Mouse (Mus musculus) adrenal gland, postnatal 25 days (tissue): ENCODE measurements around the gene Mob4. TPM values are rescaled to one million over a fixed set of nuclear protein-coding genes. Genes with fewer than 3 reads are reported as not detected.
A peak's percentile ranks its signal among the peaks of the same experiment; 100 is the strongest.
"Not testable (repeated sequence)": the region's sequence is repeated elsewhere in the genome, so short reads cannot be mapped to it uniquely, and the experiment has no call there.

ENCODE experiments used
- DNase-seq: peaks from one replicate; pipeline ENCODE4 v3.0.0; 2021; ENCODE audit warnings: mixed read lengths
- long read RNA-seq: library from polyadenylated mRNA; stranded (forward); transcript quantifications from one replicate; pipeline ENCODE4 v2.0.0, GENCODE M21; 2021
- total RNA-seq: library from RNA; stranded (reverse); gene quantifications from 2 replicates; pipeline ENCODE4 v1.2.3, GENCODE M21; 2021

The Mob4 gene
- total RNA-seq: 227 and 289 TPM in 2 replicates
- long read RNA-seq, transcript Mob4-205 (8 exons, 2,840 nt): major isoform, 153 of 178 reads
- long read RNA-seq, partial matches to known transcripts: 2 of 178 reads
- long read RNA-seq, other reads (novel, unspliced or antisense): 20 of 178 reads

GRCm38 (mm10) chr1:55130943-55131401, at the start of gene Mob4:
Gene Mob4 (plus strand): TSS chr1:55131231.
- DNase-seq: peak; percentile 96

GRCm38 (mm10) chr1:55082106-55082505, 48.9 kb upstream of the Mob4 start:
- DNase-seq: no peak

GRCm38 (mm10) chr1:55085781-55086366, 45.2 kb upstream of the Mob4 start:
- DNase-seq: no peak

DNA sequence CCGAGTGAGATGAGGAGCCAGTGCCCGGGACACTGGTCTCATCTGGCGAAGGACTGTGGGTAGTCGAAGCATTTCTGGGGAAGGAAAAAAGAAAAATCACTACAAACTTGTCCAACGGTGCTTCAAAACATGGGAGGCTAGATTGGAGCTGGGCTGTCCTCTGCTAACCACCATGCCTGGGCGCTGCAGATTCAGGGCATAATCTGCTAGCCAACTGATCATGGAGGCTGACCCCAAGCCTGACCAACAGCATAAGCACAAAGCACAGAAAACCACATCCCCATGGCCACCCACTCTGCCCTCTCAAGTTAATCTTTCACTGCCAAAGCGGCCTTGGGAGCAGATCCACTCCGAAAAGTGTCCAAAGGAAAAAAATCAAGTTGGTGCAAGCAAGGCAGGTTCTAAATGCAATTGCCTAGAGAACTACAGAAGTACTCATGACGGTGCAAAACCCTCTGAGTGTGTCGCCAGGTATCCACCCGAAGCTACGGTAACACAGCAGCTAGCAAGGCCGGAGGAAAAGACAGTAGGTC, 44.1 kb upstream of the Mob4 start:
- peak; percentile 30 for DNase-seq

DNA sequence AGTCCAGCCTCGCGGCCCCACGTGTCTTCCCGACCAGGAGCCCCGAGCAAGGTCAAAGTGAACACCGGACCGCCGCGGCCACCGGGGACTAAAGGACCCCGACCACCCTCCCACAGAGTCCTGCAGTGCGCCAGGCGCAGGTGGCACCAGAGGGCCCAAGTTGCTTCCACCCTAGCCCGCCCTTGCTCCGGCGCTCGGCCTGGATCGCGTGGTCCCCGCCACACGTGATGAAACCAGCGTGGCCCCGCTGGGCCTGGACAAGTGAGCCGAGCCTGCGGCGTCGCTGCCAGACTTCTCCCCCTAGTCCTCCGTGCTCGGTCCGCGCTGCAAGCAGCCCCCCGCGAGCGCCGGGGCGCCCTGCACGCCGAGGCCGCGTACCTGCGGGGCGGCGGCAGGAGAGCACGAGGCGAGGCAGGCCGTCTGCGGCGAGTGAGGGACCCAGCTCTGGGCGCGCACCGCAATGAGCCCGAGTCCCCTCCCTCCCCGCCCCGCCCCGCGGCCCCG, 43.6 kb upstream of the Mob4 start:
- no peak for DNase-seq

- peak; percentile 98 for DNase-seq
These were observed 43.0 kb upstream of the Mob4 start, which contains the start of the genes Hspe1 and Hspd1 for GRCm38 (mm10) chr1:55087932-55088610. Gene Hspe1 (plus strand): TSS chr1:55088132. Gene Hspd1 (minus strand): TSS chr1:55088243.

DNA sequence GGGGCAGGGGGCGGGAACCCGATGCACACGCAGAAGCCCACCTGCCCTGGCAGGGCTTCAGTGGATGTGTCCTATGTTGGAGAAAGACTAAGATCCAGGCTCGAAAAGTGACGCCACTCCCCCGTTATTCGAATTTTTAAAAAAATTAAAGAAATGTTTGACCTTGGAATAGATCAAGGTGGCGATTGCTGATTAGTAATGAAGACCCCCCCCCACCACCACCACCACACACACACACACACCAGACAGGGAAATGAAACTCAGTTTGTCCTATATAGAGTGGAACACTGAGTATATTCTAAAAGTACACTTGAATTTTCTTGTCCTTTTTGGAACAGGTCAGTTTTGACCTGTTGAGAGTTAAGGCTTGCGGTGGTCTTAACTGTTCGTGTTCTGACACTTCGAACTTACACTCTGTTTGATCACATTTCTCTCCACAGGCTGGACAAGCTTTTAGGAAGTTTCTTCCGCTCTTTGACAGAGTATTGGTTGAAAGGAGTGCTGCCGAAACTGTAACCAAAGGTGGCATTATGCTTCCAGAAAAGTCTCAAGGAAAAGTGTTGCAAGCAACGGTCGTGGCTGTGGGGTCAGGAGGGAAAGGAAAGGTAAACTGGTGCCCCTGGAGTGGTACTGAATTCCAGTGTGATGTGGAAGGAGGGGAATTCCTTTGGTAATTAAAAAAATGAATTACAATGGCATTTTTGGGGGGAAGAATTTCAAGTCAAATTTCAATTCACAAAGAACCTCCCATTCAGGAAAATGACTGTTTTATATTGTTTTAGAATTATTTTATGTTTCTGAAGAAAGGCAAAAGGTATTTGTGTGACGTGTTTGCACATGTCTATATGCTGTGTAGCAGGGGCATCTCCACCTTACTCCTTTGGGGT, 42.2 kb upstream of the Mob4 start:
- DNase-seq: no peak

- DNase-seq: no peak
These were observed 41.5 kb upstream of the Mob4 start for GRCm38 (mm10) chr1:55089498-55090064.

DNA sequence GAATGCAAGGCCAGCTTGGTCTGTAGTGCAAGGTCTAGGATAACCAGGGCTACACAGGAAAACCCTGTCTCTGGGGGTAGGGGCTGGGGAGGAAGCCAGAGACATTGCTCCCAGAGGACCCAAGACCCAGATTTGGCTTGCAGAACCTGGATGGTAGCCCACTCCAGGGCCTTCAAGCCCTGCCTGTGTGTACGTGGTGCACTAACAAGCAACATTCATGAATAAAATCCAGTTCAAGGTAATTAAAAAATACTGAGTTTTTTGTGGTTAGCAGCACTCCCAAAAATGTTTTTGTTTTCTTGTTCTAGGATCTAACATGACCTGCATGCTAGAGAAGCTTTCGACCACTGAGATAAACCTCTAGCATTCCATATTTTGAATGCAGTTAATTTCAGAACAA, 39.0 kb upstream of the Mob4 start:
- peak; percentile 38 for DNase-seq

- no peak for DNase-seq
These were observed 38.6 kb upstream of the Mob4 start for GRCm38 (mm10) chr1:55092469-55092868.

DNA sequence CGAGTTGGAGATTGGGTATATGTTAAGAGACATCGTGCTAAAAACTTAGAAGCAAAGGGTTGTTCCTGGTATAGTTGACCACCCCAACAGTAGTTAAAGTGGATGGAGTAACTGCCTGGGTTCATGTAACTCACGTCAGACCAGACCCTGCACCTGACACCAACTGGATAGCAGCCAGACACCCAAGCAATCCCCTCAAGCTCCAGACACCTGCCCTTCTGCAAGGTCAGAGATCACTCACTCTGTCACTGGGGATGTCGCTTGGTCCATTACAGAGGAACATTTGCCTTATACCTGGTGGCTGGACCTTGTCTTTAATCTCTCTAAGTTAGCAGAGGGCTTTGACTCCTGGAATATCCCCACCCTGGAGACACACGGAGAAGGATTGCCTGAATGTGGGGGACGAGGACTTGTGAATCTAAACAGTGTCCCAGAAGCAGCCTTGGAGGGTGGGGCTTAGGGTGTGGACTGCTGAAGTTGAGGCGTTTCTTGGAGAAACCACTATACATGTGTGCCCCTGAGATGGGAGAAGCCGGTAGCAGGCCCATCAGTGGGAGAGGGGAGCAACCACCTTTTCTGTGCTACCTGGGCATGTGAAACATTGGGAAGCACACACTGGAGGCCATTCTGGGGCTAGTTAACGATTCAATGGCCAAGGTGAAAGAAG, 24.0 kb upstream of the Mob4 start:
- no peak for DNase-seq

DNA sequence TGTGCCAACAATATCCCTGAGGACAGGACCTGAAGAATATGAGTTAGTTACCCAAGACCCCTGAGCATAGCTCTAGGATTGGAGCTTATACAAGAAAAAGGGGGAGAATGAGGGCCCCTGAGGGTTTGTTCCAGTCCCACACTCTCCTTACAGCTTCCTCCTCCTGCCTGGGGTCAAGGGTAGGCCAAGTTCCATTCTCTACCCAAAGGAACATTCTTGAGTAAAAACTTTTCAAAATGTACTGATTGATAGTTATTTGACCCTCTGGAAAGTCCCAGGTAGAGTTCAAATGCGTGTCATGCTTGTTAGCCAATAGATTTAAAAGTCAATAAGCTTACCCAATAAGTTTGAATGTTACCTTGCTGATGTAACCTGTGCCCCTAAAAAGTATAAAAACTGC, 23.4 kb upstream of the Mob4 start:
- no peak for DNase-seq

DNA sequence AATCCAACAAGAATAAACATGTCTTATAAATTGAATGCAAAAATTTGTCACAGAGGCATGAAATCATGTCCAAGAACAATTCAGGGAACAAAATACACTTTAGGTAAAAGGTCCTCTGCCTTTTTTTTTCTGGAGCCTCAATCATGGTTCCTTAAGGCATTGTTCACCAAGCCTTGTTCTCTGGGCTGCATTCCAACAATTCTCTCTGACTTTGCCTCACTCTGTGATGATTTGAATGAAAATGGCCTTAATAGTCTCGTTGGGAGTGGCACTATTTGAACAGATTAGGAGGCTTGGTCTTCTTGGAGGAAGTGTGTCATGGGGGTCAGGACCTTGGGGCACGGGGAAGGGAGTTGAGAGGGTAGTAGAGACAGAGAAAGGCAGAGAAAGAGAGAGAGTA, 22.6 kb upstream of the Mob4 start:
- no peak for DNase-seq

DNA sequence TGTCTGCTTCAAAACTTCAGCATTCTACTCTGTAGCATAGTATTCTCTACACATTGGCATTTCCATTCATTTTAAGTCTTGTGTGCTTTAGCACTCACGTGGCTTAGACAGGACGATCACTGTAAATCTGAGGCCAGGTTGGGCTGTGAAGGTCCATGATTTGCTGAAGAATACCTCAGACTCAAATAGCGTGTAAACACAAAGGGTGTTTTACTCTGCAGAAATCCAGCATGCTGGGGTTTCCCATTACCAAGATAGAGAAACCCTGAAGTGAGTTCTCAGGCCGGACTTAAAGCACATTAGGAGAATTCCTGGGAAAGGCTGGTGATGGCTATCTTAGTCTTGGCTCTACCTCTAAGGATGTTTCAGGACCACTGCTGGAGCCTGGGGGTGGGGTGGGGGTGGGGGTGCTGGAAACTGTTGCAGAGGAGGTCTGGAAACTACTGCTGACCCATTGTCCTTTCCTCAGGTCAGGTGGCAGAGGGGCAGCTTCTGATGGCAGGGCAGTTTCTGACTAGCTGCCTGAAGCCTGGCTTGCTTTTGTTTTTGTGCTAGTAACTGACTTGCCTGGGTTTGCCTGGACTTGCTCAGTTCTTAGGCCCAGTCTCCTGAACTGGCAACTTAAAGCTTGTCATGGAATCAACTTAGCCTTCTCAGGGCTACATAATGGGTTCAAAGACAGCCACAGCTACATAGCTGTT, 21.8 kb upstream of the Mob4 start:
- DNase-seq: no peak

GRCm38 (mm10) chr1:55123046-55123445, 8.0 kb upstream of the Mob4 start:
- DNase-seq: peak; percentile 24

GRCm38 (mm10) chr1:55123561-55123960, 7.5 kb upstream of the Mob4 start:
- DNase-seq: no peak

GRCm38 (mm10) chr1:55124136-55124535, 6.9 kb upstream of the Mob4 start:
- DNase-seq: not testable (repeated sequence)

- no peak for DNase-seq
These were observed 1.3 kb upstream of the Mob4 start for GRCm38 (mm10) chr1:55129716-55130115.

- no peak for DNase-seq
These were observed 678 bp upstream of the Mob4 start for GRCm38 (mm10) chr1:55130190-55130916.
